ENCODE assay signal across 17 mouse cellular contexts in the genomic region with DNA sequence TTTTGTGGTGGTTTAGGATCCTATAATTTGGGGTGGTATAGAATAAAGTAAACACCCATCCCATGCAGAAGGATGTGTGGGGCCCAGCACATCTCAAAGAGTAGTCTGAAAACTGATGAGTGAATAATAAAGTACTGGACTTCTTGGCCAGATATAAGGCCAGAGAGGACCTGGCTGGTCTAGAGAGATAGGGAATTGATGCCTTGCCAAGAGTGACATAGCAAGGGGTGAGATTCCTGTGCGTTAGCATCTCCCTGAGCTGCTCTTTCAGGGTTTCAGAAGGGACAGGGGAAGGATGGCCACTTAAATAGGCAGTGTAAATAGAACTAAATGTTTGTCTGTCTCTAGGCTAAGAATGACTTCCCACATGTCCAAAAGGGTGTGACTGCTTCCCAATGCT.
"Had no signal": no experiment of that assay in that cellular context is flagged by ENCODE, and none has a peak within 500 bp of the region (broad histone marks: within the 10 kb centered on the region; RNA-seq: fewer than 3 reads in every experiment).

No protein-coding gene starts in this region.

- H3K4me3 ChIP-seq: lung, embryonic 15.5 days; midbrain, embryonic 13.5 days; midbrain, embryonic 15.5 days; neural tube, embryonic 12.5 days; stomach, embryonic 15.5 days had no signal

- H3K9me3 ChIP-seq: lung, embryonic 15.5 days; midbrain, embryonic 13.5 days; midbrain, embryonic 15.5 days; neural tube, embryonic 12.5 days; stomach, embryonic 15.5 days had no signal

- H3K9ac ChIP-seq: liver, embryonic 14.5 days; lung, embryonic 15.5 days; midbrain, embryonic 13.5 days; midbrain, embryonic 15.5 days; neural tube, embryonic 12.5 days; stomach, embryonic 15.5 days had no signal

- DNase-seq: lung, adult 2 months; lung, postnatal 14 days; lung, postnatal 36 days; right cerebral cortex, postnatal 14 days; thymus, adult 2 months; thymus, postnatal 14 days; thymus, postnatal 36 days had no signal

- H3K27ac ChIP-seq: liver, embryonic 14.5 days; lung, embryonic 15.5 days; macrophage; midbrain, embryonic 13.5 days; midbrain, embryonic 15.5 days; neural tube, embryonic 12.5 days; stomach, embryonic 15.5 days; stomach, postnatal 0 days had no signal

- H3K4me1 ChIP-seq: lung, embryonic 15.5 days; midbrain, embryonic 13.5 days; midbrain, embryonic 15.5 days; neural tube, embryonic 12.5 days; stomach, embryonic 15.5 days had no signal

- H3K36me3 ChIP-seq: lung, embryonic 15.5 days; midbrain, embryonic 13.5 days; midbrain, embryonic 15.5 days; neural tube, embryonic 12.5 days; stomach, embryonic 15.5 days had no signal

- H3K4me2 ChIP-seq: lung, embryonic 15.5 days; midbrain, embryonic 11.5 days; midbrain, embryonic 13.5 days; midbrain, embryonic 15.5 days; neural tube, embryonic 12.5 days; stomach, embryonic 15.5 days had no signal

- H3K27me3 ChIP-seq: lung, embryonic 15.5 days; midbrain, embryonic 13.5 days; midbrain, embryonic 15.5 days; neural tube, embryonic 12.5 days; stomach, embryonic 15.5 days had no signal

- ATAC-seq: lung, postnatal 0 days; midbrain, embryonic 13.5 days; midbrain, embryonic 15.5 days had no signal
